Mouse (Mus musculus): ENCODE results near the gene Naa16.

Gene Naa16

GRCm38 (mm10) chr14:79299796-79300195, 90.8 kb downstream of the Naa16 start:
- in situ Hi-C loops (cut with MseI, MboI) = loop anchor here (25.0 kb wide), 1 partner anchor 637 kb away; no protein-coding TSS in a partner anchor

- in situ Hi-C loops (cut with MseI, MboI) = no loop called here
Measured at GRCm38 (mm10) chr14:79299230-79299629, 91.3 kb downstream of the Naa16 start.

GRCm38 (mm10) chr14:79298314-79298992, 92.1 kb downstream of the Naa16 start:
- in situ Hi-C loops (cut with MseI, MboI) = no loop called here

- in situ Hi-C loops (cut with MseI, MboI) = no loop called here
Measured at GRCm38 (mm10) chr14:79296836-79297235, 93.7 kb downstream of the Naa16 start.

- in situ Hi-C loops (cut with MseI, MboI) = no loop called here
Measured at GRCm38 (mm10) chr14:79296201-79296600, 94.4 kb downstream of the Naa16 start.

- in situ Hi-C loops (cut with MseI, MboI) = no loop called here
Measured at GRCm38 (mm10) chr14:79295579-79295978, 95.0 kb downstream of the Naa16 start.

- in situ Hi-C loops (cut with MseI, MboI) = no loop called here
Measured at GRCm38 (mm10) chr14:79294950-79295349, 95.6 kb downstream of the Naa16 start.

GRCm38 (mm10) chr14:79294051-79294814, 96.3 kb downstream of the Naa16 start:
- in situ Hi-C loops (cut with MseI, MboI) = no loop called here

- in situ Hi-C loops (cut with MseI, MboI) = no loop called here
Measured at GRCm38 (mm10) chr14:79293119-79293780, 97.3 kb downstream of the Naa16 start.

- in situ Hi-C loops (cut with MseI, MboI) = no loop called here
Measured at GRCm38 (mm10) chr14:79291629-79292028, 98.9 kb downstream of the Naa16 start.

- in situ Hi-C loops (cut with MseI, MboI) = no loop called here
Measured at GRCm38 (mm10) chr14:79290683-79291425, 99.7 kb downstream of the Naa16 start.

- in situ Hi-C loops (cut with MseI, MboI) = no loop called here
Measured at GRCm38 (mm10) chr14:79289909-79290308, 100.7 kb downstream of the Naa16 start.

GRCm38 (mm10) chr14:79288280-79288679, 102.3 kb downstream of the Naa16 start:
- in situ Hi-C loops (cut with MseI, MboI) = no loop called here

- in situ Hi-C loops (cut with MseI, MboI) = no loop called here
Measured at GRCm38 (mm10) chr14:79287251-79287863, 103.2 kb downstream of the Naa16 start.

- in situ Hi-C loops (cut with MseI, MboI) = no loop called here
Measured at GRCm38 (mm10) chr14:79285549-79285948, 105.0 kb downstream of the Naa16 start.

- in situ Hi-C loops (cut with MseI, MboI) = no loop called here
Measured at GRCm38 (mm10) chr14:79284616-79285015, 106.0 kb downstream of the Naa16 start.

GRCm38 (mm10) chr14:79283952-79284351, 106.6 kb downstream of the Naa16 start:
- in situ Hi-C loops (cut with MseI, MboI) = no loop called here

- in situ Hi-C loops (cut with MseI, MboI) = no loop called here
Measured at GRCm38 (mm10) chr14:79281894-79282553, 108.6 kb downstream of the Naa16 start.

- in situ Hi-C loops (cut with MseI, MboI) = no loop called here
Measured at GRCm38 (mm10) chr14:79280456-79280855, 110.1 kb downstream of the Naa16 start.

- in situ Hi-C loops (cut with MseI, MboI) = no loop called here
Measured at GRCm38 (mm10) chr14:79279494-79279893, 111.1 kb downstream of the Naa16 start.

GRCm38 (mm10) chr14:79278927-79279326, 111.7 kb downstream of the Naa16 start:
- in situ Hi-C loops (cut with MseI, MboI) = no loop called here
